Mouse (Mus musculus) frontal cortex, adult (tissue): ENCODE data around the gene Fam213a.

Source experiments
- ATAC-seq: cut with Nextera tagmentation; 2 replicates; pipeline ENCODE4 v1.9.2; 2017; ENCODE audit warnings: mild to moderate bottlenecking, moderate library complexity, mixed read lengths; ENCODE audit not compliant: low TSS enrichment

Fam213a gene

GRCm38 (mm10) chr14:41013630-41014613, at the start of gene Fam213a:
Gene Fam213a (minus strand): TSS chr14:41013788.
- ATAC-seq, result peak; percentile 86

GRCm38 (mm10) chr14:41053190-41053589, 39.6 kb upstream of the Fam213a start:
- ATAC-seq, result peak; percentile 67; the same call in 1 of the 2 replicates

- ATAC-seq, result no peak
Observed at GRCm38 (mm10) chr14:41052481-41052880, 38.9 kb upstream of the Fam213a start.

GRCm38 (mm10) chr14:41050471-41050870, 36.9 kb upstream of the Fam213a start:
- ATAC-seq, result no peak

GRCm38 (mm10) chr14:41047402-41047801, 33.8 kb upstream of the Fam213a start:
- ATAC-seq, result no peak

- ATAC-seq, result peak; percentile 87
Observed at GRCm38 (mm10) chr14:41035146-41035798, 21.7 kb upstream of the Fam213a start.

- peak; percentile 75; the same call in 1 of the 2 replicates for ATAC-seq
Observed at GRCm38 (mm10) chr14:41033135-41034110, 19.8 kb upstream of the Fam213a start.

- no peak for ATAC-seq
Observed at GRCm38 (mm10) chr14:41030989-41031513, 17.5 kb upstream of the Fam213a start.

- ATAC-seq, result no peak
Observed at GRCm38 (mm10) chr14:41029303-41029702, 15.7 kb upstream of the Fam213a start.

GRCm38 (mm10) chr14:41025594-41026284, 12.2 kb upstream of the Fam213a start:
- ATAC-seq, result no peak

GRCm38 (mm10) chr14:41025087-41025486, 11.5 kb upstream of the Fam213a start:
- ATAC-seq, result no peak

GRCm38 (mm10) chr14:41021246-41021645, 7.7 kb upstream of the Fam213a start:
- ATAC-seq, result no peak

- no peak for ATAC-seq
Observed at GRCm38 (mm10) chr14:41017460-41017859, 3.9 kb upstream of the Fam213a start.

- ATAC-seq, result peak; percentile 62
Observed at GRCm38 (mm10) chr14:41014701-41015240, 1.2 kb upstream of the Fam213a start.

- no peak for ATAC-seq
Observed at GRCm38 (mm10) chr14:41013143-41013542, 445 bp downstream of the Fam213a start.

- no peak for ATAC-seq
Observed at GRCm38 (mm10) chr14:41011916-41012315, 1.7 kb downstream of the Fam213a start.

- no peak for ATAC-seq
Observed at GRCm38 (mm10) chr14:41008138-41008537, 5.5 kb downstream of the Fam213a start.

GRCm38 (mm10) chr14:41007641-41008040, 5.9 kb downstream of the Fam213a start:
- ATAC-seq, result no peak

GRCm38 (mm10) chr14:41006899-41007298, 6.7 kb downstream of the Fam213a start:
- no peak for ATAC-seq

- no peak for ATAC-seq
Observed at GRCm38 (mm10) chr14:41006263-41006662, 7.3 kb downstream of the Fam213a start.
